Mouse (Mus musculus) small intestine, adult 2 months (tissue): Measurements from ENCODE around the gene Laptm4a.

ENCODE experiments used
- CTCF ChIP-seq: fragments of 200-500 bp; IDR thresholded peaks from 2 replicates; pipeline ENCODE4 v1.5.1; 2012; ENCODE audit warnings: low read depth, mild to moderate bottlenecking, control low read depth, inconsistent platforms, low read length, moderate library complexity, mixed read lengths; ENCODE audit not compliant: insufficient replicate concordance, insufficient read length; ENCODE audit errors: extremely low read depth
- POLR2A ChIP-seq: fragments of 200-500 bp; IDR thresholded peaks from 2 replicates; pipeline ENCODE4 v1.6.1; 2012; ENCODE audit warnings: low read depth, mild to moderate bottlenecking, control low read depth, inconsistent platforms, low read length, moderate library complexity

GRCm38 (mm10) chr12:8878752-8879151 is 42.7 kb upstream of the Laptm4a start:
- TF ChIP-seq CTCF (no peak), POLR2A (no peak)
